Mouse (Mus musculus): ENCODE results near the gene Mcf2l. TPM values are rescaled to one million over a fixed set of nuclear protein-coding genes. Genes with fewer than 3 reads are reported as not detected.
A peak's percentile ranks its signal among the peaks of the same experiment; 100 is the strongest.

The Mcf2l gene
- total RNA-seq, 2 experiments from 2014 or later = 215 to 241 TPM

DNA sequence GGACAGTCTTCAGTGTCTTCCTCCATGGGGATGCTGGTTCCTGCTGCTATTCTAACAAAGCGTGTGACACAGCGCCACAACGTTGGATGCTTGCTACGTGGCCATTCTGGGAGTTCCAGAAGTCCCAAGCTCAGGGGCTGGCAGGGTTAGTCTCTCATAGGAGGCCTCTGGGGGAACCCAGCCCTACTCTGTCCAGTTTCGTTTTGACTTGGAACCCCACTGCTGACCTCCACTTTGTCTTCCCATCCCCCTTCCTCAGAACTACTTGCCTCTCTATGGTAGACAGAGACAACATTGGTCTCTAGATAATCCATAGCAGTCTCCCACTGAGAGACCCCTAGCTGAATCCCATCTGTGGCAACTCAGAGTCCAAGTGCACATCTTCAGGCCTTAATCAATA, 33.0 kb downstream of the Mcf2l start:
- no peak for DNase-seq (ENCODE audit: extremely low spot score in 1 of 2, low spot score in 1 of 2)

DNA sequence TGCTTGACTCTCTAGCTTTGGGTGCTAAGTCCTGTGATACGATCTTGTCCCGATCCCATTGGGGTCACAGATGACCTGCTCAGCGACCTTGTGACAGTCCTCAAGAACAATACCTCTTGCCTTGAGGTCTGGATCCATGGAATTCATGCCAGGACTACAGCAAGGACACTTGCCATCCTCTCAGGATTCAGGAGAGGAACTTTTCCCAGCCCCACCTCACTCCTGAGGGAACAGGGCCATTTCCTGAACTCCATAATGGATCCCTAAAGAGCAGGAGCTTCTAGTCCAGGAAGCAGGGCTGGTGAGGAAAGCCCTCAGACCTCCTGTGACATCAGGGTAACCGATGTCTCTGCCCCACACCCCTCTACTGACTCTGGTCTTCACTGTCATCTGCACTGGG, 34.1 kb downstream of the Mcf2l start:
- DNase-seq (ENCODE audit: extremely low spot score in 1 of 2, low spot score in 1 of 2) = no peak

DNA sequence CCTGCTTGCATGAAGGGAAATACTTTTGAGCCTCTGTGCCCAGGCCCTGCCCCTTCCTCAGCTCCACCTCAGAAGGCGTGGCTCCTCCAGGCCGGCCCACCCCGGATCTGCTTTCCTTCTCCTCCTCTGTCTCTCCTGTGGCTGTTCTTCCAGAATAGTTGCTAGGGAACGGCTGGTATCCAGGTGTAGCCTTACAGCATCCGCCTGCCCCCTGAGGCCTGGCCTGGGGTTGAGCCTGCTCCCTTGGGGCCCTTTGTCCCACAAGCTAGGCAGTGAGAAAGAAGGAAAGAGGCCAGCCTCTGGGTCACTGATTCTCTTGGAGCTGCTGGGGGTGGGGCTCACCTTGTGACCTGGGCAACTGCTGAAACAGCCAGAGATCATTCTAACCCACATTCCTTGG, 38.4 kb downstream of the Mcf2l start:
- DNase-seq (ENCODE audit: extremely low spot score in 1 of 2, low spot score in 1 of 2) = no peak

DNA sequence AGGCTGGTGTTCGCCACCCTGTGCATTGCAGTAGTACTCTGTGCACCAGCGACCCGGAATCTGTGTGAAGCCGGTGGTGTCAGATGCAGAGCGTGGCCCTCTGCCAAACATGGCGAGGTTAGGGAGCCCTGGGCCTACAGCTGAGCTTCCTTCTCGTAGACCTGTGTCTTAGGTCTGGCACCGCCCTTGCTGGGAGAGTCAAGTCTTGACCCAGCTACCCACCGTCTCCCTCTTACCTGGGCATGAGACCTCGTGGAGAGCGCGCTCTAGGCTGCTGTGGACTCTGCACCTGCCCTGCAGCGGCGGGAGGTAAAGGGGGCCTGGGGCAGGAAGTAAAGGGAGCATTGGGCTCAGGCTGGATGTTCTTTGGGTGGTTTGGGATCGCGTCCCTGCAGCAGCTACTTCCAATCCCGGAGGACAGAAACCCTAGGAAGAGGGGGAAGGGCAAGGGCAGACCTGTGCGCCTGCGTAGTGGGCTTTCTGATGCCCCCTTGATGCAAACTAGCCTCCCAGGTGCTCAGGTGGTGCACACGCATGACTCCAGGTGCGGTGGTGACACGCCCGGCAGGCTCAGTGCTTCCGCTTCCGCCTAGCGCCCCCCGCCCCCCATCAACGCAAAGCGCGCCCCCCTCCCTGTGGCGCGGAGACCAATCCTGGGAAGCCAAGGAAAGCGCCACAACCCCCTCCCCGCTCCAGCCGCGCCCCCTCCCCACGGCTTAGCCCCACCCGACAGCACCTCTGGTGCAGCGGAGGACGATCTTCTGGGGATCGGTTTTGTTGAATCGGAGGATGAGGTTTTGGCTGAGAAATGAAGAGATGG, 41.8 kb downstream of the Mcf2l start:
- peak; percentile 44 to 53 for DNase-seq (ENCODE audit: extremely low spot score in 1 of 2, low spot score in 1 of 2)

DNA sequence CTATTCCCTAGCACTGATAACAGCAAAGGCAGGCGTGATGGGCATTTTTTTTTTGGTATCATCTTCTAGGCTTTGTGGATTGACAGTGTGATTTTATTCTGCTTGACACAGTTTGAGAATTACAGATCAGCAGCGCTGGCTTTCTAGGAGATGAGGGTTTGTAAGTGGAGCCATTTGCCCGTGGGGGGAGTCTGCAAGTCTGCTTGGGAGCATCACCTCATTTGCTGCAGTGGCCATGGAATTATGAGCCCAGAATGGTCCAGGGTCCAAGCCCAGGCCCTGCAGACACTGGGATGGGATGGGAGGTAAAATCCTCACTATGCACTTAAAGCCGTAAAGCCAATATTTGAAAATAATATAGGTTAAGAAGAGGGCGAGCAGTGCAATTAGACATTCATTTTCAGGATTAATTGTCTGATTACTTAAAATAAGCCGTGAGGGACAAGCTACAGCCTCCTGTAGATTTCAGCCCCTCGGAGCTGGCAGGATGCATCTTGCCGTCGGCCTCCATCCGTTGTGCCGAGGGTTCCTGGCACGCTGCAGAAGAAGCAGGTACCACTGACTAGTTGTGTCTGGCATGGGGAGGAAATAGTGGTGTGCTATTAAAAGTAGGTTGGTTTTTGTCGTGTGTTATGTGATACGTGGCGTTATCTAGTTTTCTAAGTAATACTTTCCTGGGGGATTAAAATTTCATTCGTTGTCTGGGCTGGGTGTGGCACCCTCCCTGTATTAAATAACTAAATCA, 42.7 kb downstream of the Mcf2l start:
- no peak for DNase-seq (ENCODE audit: extremely low spot score in 1 of 2, low spot score in 1 of 2)

DNA sequence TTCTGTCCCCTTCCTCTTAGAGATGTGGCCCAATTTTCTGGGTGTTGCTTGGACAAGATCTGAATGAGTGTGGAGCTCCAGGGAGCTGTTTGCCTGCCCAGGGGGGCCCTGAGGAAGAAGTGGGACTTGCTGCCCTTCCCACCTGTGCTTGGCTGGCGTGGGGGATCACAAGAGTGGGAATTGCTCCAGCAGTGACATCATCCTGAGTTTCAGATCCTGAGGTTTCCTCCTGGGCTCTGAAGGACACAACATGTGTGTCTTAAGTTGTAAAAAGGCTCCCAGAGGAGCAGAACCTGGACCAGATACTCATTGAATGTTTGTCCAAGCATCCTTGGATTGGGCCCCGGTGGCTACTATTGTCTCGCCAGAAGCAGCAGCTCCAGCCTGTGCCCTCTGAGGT, 43.4 kb downstream of the Mcf2l start:
- peak in 1 of 2 experiments; percentile 24 for DNase-seq (ENCODE audit: extremely low spot score in 1 of 2, low spot score in 1 of 2)

DNA sequence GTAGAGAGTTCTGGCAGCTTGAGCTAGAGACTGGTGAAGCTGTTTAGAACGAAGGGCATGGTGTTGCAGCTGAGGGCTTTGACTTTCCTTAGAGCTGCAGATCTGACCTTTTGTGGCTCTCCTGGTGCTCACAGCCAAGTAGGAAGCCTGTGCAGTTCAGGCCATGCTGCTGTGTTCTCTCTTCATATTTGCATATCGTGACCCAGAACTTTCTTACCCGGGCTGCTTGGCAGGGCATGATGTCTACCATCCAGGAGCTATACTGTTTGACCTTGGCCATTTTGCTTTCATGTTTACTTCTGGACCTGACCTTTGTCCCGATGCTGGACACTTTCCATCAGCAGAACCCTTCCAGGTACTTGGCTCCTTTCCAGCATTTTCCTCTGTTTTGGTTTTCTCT, 44.2 kb downstream of the Mcf2l start:
- no peak for DNase-seq (ENCODE audit: extremely low spot score in 1 of 2, low spot score in 1 of 2)

DNA sequence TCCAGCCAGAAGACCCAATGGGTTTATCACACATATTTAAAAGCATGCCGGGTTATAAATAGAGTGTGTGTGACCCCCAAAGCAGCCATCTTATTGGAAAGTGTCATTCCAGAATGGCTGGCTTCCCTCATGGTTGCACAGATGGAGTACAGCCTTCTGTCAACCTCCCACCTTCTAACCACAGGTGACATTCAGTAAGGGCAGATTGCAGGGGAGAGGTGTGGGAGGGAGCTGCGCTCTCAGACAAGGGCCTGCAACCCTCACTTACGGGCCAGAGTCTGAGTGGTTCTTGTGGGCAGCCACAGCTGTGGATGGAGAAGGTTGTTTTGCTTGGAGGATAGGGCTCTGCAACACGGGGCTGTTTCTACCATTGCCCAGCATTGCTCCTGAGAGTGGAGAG, 47.0 kb downstream of the Mcf2l start:
- no peak for DNase-seq (ENCODE audit: extremely low spot score in 1 of 2, low spot score in 1 of 2)

DNA sequence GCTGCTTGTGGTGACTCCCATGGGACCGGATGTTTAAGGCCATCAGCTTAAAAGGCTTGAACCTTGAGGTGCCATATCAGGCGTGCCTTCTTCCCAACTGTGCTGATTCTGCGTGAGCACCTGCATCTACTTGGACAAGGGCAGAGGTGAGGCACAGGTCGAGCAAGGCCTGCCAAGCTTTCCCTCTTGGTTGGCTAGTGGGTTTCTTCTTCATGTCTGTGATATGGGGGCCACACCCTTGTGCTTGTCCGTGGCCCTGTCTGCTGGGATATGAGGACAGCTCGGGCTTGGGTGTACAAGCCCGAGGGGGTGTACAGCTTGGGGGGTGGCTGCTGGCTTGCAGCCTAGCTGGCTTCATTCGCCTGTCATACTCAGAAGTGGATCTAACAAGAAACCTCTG, 51.4 kb downstream of the Mcf2l start:
- DNase-seq (ENCODE audit: extremely low spot score in 1 of 2, low spot score in 1 of 2) = no peak

DNA sequence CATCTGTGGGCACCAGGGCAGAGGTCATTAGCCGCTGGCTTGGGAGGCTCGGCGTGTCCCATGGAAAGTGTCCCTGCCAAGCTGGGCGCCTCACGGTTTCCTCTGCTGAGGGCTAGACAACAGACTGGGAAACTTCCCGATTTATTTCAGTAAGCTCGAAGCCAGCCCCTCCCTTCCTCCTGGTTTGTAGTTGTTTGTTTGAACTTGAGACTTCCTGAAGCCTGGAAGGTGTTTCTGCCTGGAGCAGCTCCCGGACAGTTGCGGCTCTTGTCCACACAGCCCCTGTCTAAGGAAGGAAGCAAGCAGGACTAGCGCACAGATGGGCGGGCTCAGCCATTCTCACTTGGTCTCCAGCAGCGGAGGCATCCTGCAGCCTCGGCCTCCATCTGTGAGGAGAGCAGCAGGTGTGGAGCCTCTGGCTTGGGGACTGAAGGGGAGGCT, 52.4 kb downstream of the Mcf2l start:
- no peak for DNase-seq (ENCODE audit: extremely low spot score in 1 of 2, low spot score in 1 of 2)

DNA sequence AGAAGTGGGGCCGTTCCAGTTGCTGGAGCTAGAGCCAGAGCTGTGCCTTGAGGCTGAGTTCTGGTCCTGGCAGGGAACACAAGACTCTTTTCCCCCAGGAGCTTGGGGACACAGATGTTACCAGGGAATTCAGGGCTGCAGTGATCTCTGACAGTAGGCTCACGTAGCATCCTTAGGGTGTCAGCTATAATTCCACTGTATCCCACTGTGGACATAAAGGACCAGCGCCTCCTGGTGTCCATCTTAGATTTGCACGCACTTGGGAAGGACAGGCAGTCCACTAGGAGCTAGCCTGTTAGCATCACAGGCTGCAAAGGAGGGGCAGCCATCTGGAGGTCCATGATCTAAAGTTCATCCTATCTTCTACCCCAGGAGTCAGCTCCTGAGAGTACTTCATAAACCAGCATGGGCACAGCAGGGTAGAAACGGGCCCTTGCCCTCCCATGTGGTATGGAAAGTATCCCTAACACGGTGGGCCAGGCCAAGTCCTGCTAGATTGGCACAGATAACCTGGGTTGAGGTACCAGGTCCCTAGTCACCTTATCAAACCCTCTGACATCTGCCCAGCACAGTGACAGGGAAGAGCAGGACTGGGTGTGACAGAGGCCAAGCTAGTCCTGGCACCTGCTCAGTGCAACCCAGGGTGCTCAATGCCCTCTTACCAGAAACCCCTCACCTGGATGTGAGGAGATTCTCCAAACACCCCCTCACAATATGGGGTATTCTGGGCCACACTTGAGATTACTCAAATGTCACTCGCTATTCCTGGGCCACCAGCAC, 53.8 kb downstream of the Mcf2l start:
- peak in 1 of 2 experiments; percentile 69 for DNase-seq (ENCODE audit: extremely low spot score in 1 of 2, low spot score in 1 of 2)

DNA sequence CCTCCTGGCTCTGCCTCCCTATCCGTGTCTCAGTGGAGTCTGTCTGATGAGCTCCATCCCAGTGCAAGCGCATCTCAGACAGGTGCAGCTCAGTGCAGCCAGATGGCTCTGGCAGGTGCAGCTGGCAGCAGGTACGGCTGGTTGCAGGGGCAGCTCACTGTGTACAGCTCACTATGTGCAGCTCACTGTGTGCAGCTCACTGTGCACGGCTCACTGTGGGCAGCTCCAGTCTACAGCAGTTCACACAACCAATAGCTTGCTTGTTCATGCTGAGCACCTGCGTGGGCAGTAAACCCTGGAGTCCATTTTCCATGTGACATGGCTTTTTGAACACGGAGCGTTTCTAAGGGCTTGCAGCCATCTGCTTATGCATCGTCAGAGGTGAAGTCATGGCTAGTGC, 54.4 kb downstream of the Mcf2l start:
- no peak for DNase-seq (ENCODE audit: extremely low spot score in 1 of 2, low spot score in 1 of 2)

DNA sequence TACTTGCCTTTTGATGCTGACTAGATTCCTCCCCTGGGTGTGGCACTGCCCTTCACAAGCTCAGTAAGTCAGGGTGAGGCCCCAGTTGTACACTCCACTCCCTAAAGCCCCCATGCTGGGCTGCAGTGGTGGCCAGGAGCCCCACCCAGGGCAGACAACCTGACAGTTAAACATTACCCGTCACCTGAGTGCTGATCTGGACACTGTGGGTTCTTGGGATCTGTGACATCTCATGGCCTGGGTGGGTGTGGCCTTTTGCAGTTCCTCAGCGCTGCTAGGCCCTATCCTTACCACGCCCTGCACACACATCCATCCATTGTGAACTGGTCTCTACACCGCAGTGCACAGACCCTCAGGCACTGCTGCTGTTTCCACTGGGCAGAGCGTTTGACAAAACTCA, 55.3 kb downstream of the Mcf2l start:
- no peak for DNase-seq (ENCODE audit: extremely low spot score in 1 of 2, low spot score in 1 of 2)

DNA sequence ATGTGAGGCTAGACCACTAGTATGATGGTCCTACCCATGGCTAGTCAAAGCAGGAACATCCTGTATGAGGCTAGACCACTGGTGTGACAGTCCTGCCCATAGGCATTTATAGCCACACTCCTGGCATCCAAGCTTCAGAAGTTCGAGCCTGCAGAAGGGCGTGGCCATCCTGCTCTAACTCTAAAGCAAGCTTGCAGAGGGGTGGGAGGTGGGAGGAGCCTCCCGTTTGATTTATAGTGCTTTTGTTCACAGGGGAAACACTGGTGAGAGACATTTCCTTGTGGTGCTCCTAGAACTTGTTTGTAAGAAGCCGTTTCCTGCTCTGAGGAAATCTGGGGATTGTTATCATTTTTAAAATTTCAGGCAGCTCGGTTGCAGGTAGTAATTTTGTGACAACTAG, 56.7 kb downstream of the Mcf2l start:
- no peak for DNase-seq (ENCODE audit: extremely low spot score in 1 of 2, low spot score in 1 of 2)

DNA sequence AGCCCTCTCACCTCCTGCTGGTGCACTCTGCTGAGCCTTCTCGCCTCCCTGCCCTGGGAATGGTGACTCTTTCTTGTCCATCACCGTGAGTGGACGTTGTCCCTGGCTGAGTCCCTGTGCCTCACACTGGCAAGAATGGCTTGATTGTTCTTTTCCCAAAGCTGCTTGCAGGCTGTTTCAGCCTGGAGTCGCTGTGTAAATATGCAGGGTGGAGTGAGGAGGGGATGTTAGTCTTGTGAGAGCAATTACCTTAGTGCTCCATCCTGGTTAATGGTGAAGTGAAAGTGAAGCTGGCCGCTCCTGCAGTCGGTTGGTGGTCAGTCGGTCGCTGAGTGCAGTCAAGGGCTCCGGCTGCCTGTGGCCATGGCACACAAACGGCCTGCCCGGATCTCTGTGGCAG, 57.8 kb downstream of the Mcf2l start:
- no peak for DNase-seq (ENCODE audit: extremely low spot score in 1 of 2, low spot score in 1 of 2)

DNA sequence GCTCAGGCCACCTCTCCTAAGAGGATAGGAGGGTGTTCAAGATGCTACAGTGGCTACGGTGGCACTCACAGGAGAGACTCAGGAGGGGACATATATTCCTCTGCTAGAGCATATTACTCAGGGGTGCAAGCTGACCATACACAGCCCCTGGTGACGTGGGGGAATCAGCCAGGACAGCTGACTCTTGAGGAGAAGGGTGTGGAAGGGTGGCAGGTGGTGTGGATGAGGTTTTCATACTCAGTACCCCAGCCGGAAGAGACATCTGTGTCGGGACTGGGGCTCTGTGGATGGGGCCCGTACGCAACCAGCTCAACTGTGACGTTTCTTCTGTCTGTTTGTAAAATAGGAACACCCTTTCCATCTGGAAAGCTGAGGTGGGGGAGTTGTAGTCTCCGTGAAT, 58.9 kb downstream of the Mcf2l start:
- DNase-seq (ENCODE audit: extremely low spot score in 1 of 2, low spot score in 1 of 2) = no peak

DNA sequence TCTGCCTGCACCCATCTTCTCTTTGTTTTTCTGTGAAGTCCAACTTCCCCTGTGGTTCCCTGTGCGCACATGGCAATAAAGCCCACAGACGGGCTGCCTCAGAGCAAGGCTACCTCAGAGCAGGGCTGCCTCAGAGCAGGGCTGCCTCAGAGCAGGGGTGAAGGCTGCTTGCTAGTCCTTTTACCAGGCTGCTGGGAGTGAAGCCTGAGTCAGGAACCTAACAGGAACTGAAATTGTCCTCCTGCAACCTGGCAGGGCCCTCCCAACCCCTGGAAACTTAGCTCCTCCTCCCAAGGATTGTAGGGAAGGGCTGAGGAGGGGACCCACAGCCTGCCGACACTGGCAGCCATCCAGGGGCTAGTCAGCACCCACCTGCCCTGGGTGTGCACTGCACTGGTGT, 60.2 kb downstream of the Mcf2l start:
- DNase-seq (ENCODE audit: extremely low spot score in 1 of 2, low spot score in 1 of 2) = no peak

DNA sequence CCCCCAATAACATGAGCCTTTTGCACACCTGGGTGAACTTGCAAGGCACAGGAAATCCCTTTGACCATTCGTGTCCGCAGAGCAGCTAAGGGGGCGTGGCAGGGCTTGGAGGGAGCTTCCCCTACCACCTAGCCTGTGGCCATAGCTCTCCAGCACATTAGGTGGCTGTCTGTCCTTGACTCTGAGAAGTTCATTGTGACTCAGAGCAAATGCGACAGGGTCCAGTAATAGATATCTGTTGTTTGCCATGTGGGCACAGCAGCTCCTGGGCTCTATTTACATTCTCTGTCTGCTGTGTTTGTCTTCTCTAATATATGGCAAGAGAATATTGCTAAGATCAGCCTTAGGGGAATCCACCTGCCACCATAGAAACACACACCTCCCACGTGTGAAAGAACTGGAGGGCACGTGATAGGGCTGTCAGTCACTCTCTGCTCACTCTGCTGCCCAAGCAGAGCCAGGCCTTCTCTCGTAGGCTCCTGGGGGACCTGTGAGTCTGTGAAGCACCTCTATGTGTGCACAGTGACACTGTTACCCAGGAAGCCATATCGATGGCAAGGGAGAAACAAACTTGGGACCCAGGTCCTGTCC, 60.9 kb downstream of the Mcf2l start:
- no peak for DNase-seq (ENCODE audit: extremely low spot score in 1 of 2, low spot score in 1 of 2)

DNA sequence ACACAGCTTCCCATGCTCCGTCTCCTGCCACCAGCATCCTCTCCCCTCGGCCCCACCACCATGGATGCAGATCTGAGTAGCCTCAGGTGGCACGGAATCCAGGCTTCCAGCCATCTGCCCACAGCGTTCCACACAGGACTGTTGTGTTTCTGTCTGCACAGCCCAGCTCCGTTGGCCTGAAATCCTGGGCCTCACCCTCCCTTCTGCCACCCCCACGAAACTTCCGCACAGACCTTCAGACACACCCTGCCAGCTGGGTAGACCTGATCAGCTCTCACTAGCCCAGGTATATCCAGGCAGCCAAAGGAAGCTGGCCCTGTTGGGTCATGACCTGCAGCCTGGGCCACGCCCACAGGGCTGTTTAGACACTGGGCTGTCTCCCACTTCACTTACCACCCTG, 66.9 kb downstream of the Mcf2l start:
- DNase-seq (ENCODE audit: extremely low spot score in 1 of 2, low spot score in 1 of 2) = no peak

DNA sequence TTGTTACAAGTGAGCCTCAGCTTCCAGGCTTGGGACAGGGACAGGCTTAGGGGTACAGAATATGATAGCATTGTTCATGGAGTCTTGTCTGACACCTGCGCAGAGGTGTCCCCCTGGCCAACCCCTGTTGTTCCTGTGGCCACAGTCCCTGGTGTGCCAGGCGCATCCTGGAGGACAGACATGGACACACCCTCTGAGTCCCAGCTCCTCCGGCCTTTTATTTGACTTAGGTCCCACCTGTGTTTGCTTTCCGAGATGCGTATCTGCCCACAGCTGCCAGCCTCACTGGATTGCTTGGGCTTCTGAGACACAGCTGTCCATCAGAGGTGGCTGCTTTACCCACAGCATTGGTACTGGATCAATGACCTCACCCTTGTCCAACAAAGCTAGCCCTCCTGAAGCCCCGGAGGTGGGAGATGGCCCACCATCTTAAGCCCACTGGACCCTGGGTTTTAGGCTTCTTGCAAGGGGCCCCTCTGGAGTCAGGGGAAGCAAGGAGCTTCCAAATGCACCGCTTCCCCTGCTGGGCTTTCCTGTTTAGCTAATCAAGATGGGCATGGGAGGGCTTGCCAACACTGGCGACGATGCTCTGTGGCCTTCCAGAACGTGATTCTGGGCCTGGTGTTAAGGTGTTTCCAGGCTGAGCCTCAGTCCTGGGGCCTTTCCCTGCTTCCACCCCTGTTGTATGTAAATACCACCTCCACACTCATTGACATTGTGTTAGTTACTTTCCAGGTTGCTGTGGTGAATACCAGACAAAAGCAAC, 67.7 kb downstream of the Mcf2l start:
- no peak for DNase-seq (ENCODE audit: extremely low spot score in 1 of 2, low spot score in 1 of 2)

Data from layer of hippocampus, postnatal 25 days (tissue).